Mouse (Mus musculus): ENCODE measurements around the gene 3110001I22Rik. TPM values are rescaled to one million over a fixed set of nuclear protein-coding genes. Genes with fewer than 3 reads are reported as not detected.
"Not testable (repeated sequence)": the region's sequence is repeated elsewhere in the genome, so short reads cannot be mapped to it uniquely, and the experiment has no call there.

The 3110001I22Rik gene
- polyA plus RNA-seq, 1 experiment from 2014 or later: 4.3 TPM

DNA sequence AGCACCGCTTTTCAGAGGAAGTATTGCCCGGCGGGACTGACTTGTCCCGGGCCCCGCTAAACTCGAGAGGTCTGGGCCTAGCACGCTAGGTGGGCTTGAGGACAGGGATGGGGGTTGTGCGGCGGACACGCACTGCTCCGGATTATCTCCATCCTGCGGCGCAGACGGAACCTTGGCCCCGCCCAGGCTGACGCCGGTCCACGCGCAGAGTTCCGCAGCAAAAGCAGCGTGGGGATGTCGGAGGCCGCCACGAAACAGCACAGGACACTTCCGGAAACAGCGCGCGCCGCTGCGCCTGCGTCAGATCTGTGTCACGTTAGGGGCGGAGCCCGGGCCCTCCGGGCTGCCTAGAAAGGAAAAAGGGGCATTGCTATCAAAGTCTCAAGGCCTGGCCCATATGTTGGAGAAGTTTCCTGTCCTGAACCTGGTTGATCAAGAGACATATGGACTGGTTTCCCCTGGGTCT is 3.8 kb upstream of the 3110001I22Rik start, which contains the start of gene Parn:
Gene Parn (minus strand): TSS at position 293 of the 466 bp plus-strand sequence.
- H3K9me3 ChIP-seq (ENCODE audit: control insufficient read depth, low read length): no peaks in the 10 kb centered on the region
- no peaks in the 10 kb centered on the region for H3K27me3 ChIP-seq (ENCODE audit: control insufficient read depth, insufficient read depth, low read depth, low read length)
- H3K4me2 ChIP-seq (ENCODE audit: low read depth, low read length): peak within 1 kb of the TSS; percentile 74
- under 1% methylated on average over 35 of the region's 35 CpGs for WGBS
- H3K4me1 ChIP-seq (replicated peaks; ENCODE audit: control insufficient read depth, insufficient read depth, low read length): peaks cover 3% of the 10 kb centered on the region
- H3K27ac ChIP-seq (ENCODE audit: low read length): peak within 1 kb of the TSS; percentile 73
- ATAC-seq (ENCODE audit: low read depth): peak; percentile 88
- 0 out of 2 replicates have a peak, but pooled peaks cover 5% of the 10 kb centered on the region for H3K36me3 ChIP-seq (ENCODE audit: control insufficient read depth, insufficient read depth, low read length)
- H3K9ac ChIP-seq (ENCODE audit: low read length): peak within 1 kb of the TSS; percentile 86
- peak within 1 kb of the TSS; percentile 83 for H3K4me3 ChIP-seq (ENCODE audit: low read length)

DNA sequence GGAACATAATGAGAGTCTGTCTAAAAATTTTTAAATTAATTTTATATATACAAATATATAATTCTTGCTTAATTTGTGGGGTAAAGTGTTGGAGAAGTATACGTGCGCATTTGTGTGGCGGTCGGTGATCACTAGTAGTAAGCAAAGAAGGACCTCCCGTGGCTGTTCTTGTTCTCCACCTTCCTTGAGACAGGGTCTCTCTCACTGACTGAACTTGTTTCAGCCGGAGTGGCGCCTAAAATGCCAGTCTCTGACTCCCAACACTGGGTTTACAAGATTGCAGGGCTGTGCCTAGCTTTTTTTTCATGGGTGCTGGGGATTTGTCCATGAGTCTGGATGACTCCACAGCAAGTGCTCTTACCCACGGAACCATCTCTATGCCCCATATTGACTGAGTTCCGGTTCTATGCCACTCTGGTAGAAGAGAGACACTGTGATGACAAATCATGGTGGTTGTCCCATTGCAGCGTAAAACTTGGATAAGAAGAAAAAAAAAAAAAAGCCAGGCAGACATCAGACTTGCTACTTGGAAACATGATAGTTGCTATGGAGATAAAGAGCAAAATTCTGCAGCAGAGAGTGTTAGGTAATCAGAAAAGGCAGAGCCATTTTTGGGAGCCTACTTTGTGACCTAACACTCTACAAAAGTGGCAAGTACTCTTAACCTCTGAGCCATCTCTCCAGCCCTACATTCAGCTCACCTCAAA is 3.2 kb upstream of the 3110001I22Rik start:
- Histone ChIP-seq H3K9me3 (ENCODE audit: control insufficient read depth, low read length) (no peaks in the 10 kb centered on the region), H3K36me3 (ENCODE audit: control insufficient read depth, insufficient read depth, low read length) (0 out of 2 replicates have a peak, but pooled peaks cover 3% of the 10 kb centered on the region), H3K9ac (ENCODE audit: low read length) (peak overlapping the region; percentile 86), H3K4me1 (replicated peaks; ENCODE audit: control insufficient read depth, insufficient read depth, low read length) (peaks cover 6% of the 10 kb centered on the region), H3K4me2 (ENCODE audit: low read depth, low read length) (peak overlapping the region; percentile 74), H3K27me3 (ENCODE audit: control insufficient read depth, insufficient read depth, low read depth, low read length) (no peaks in the 10 kb centered on the region), H3K4me3 (ENCODE audit: low read length) (peak overlapping the region; percentile 83), H3K27ac (ENCODE audit: low read length) (peak overlapping the region; percentile 61)
- WGBS: 69% methylated on average over 10 of the region's 10 CpGs
- ATAC-seq (ENCODE audit: low read depth): no peak

DNA sequence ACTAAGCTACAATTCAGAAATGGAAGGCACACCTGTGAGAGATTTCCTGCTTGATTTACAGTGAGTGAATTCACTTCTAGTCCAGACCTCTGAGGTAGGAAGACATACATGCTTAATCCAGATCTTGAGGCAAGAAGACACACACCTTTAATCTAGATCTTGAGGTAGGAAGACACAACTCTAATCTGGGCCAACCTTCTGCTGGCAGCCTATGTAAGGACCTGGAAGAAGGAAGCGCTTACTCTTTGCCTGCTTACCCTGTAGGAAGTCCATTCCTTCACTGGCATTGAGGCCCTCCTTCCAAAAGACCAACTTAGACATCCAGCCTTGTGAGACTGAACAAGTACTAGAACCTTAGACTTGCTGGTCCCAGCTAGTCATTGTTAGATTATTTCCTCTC is 2.4 kb upstream of the 3110001I22Rik start:
- no peaks in the 10 kb centered on the region for H3K9me3 ChIP-seq (ENCODE audit: control insufficient read depth, low read length)
- ATAC-seq (ENCODE audit: low read depth): no peak
- H3K4me3 ChIP-seq (ENCODE audit: low read length): no peak overlapping the region
- no peak overlapping the region for H3K9ac ChIP-seq (ENCODE audit: low read length)
- peaks cover 6% of the 10 kb centered on the region for H3K4me1 ChIP-seq (replicated peaks; ENCODE audit: control insufficient read depth, insufficient read depth, low read length)
- H3K27ac ChIP-seq (ENCODE audit: low read length): no peak overlapping the region
- no peaks in the 10 kb centered on the region for H3K27me3 ChIP-seq (ENCODE audit: control insufficient read depth, insufficient read depth, low read depth, low read length)
- WGBS: 91% methylated on average over 1 of the region's 1 CpGs
- 0 out of 2 replicates have a peak, but pooled peaks cover 2% of the 10 kb centered on the region for H3K36me3 ChIP-seq (ENCODE audit: control insufficient read depth, insufficient read depth, low read length)
- no peak overlapping the region for H3K4me2 ChIP-seq (ENCODE audit: low read depth, low read length)

DNA sequence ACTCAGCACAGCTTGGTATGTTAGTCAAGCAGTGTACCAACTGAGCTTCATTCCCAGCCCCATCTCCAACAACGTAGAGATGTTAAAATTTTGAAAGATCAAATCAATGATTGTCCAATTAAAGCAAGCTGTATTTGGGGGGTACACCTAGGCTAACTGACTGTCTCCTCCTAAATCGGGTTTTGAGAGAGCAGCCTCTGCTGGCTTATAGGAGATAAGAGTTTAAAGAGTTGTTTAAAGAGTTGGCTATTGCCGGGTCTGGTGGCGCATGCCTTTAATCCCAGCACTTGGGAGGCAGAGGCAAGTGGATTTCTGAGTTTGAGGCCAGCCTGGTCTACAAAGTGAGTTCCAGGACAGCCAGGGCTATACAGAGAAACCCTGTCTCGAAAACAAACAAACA is 833 bp upstream of the 3110001I22Rik start:
- not testable (repeated sequence) for H3K4me1 ChIP-seq (replicated peaks; ENCODE audit: control insufficient read depth, insufficient read depth, low read length); H3K9me3 ChIP-seq (ENCODE audit: control insufficient read depth, low read length); ATAC-seq (ENCODE audit: low read depth); H3K27me3 ChIP-seq (ENCODE audit: control insufficient read depth, insufficient read depth, low read depth, low read length); H3K27ac ChIP-seq (ENCODE audit: low read length); H3K36me3 ChIP-seq (ENCODE audit: control insufficient read depth, insufficient read depth, low read length); H3K9ac ChIP-seq (ENCODE audit: low read length)
- H3K4me3 ChIP-seq (ENCODE audit: low read length): peak overlapping the region; percentile 99; the same call in 1 of the 2 replicates
- H3K4me2 ChIP-seq (ENCODE audit: low read depth, low read length): peak overlapping the region; percentile 75
- WGBS: 58% methylated on average over 5 of the region's 5 CpGs

DNA sequence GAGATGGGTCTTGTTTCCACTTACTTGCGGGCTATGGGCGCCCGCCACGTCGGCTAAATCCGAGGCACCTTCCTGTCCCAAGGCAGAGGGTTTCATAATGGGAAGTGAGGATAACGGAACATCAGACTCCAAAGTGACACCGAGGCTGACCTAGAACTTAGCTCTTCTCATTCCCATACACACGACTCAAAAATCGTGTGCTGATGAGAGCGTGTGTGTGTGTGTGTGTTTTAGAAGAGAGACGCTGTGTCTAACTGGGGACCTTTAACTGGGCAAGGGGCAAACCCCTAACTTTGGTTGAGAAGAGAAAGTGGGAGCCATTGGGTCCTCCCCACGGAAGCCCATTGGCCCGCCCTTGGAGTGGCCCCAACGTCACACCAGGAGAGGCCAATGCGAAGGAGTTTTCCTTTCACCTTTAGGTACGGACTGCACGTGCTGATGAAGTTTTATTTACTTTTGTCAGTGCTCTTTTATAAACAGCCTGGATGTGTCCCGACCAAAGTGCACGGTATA is 713 bp downstream of the 3110001I22Rik start:
- H3K27ac ChIP-seq (ENCODE audit: low read length): peak overlapping the region; percentile 68
- peak; percentile 55 for ATAC-seq (ENCODE audit: low read depth)
- H3K27me3 ChIP-seq (ENCODE audit: control insufficient read depth, insufficient read depth, low read depth, low read length): no peaks in the 10 kb centered on the region
- H3K36me3 ChIP-seq (ENCODE audit: control insufficient read depth, insufficient read depth, low read length): peaks cover 6% of the 10 kb centered on the region; the same call in 1 of the 2 replicates
- peak overlapping the region; percentile 79 for H3K4me2 ChIP-seq (ENCODE audit: low read depth, low read length)
- H3K9ac ChIP-seq (ENCODE audit: low read length): peak overlapping the region; percentile 93
- peak overlapping the region; percentile 99 for H3K4me3 ChIP-seq (ENCODE audit: low read length)
- peaks cover 6% of the 10 kb centered on the region for H3K4me1 ChIP-seq (replicated peaks; ENCODE audit: control insufficient read depth, insufficient read depth, low read length)
- under 1% methylated on average over 20 of the region's 20 CpGs for WGBS
- H3K9me3 ChIP-seq (ENCODE audit: control insufficient read depth, low read length): no peaks in the 10 kb centered on the region

DNA sequence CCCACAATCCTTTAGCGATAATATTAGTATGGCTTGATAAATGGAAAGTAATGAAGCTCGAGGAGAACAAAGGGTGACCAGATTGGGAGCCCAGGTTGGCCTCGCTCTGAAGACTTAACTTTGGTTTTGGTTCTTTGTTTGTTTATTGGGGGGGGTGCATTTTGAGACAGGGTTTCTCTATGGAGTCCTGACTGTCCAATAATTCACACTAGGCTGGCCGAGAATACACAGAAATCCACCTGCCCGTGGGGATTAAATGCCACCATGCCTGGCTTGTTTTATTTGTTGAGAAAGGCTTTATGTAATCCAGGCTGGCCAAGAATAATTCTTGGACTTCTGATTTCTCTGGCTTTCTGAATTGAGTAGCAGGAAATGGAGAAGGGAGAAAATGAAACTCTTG is 1.4 kb downstream of the 3110001I22Rik start:
- Histone ChIP-seq H3K27ac (ENCODE audit: low read length) (no peak overlapping the region), H3K27me3 (ENCODE audit: control insufficient read depth, insufficient read depth, low read depth, low read length) (no peaks in the 10 kb centered on the region), H3K4me2 (ENCODE audit: low read depth, low read length) (peak overlapping the region; percentile 79), H3K4me3 (ENCODE audit: low read length) (peak overlapping the region; percentile 99; the same call in 1 of the 2 replicates), H3K9ac (ENCODE audit: low read length) (no peak overlapping the region), H3K36me3 (ENCODE audit: control insufficient read depth, insufficient read depth, low read length) (peaks cover 7% of the 10 kb centered on the region; the same call in 1 of the 2 replicates), H3K4me1 (replicated peaks; ENCODE audit: control insufficient read depth, insufficient read depth, low read length) (peaks cover 6% of the 10 kb centered on the region), H3K9me3 (ENCODE audit: control insufficient read depth, low read length) (no peaks in the 10 kb centered on the region)
- ATAC-seq (ENCODE audit: low read depth): no peak
- 73% methylated on average over 5 of the region's 5 CpGs for WGBS

DNA sequence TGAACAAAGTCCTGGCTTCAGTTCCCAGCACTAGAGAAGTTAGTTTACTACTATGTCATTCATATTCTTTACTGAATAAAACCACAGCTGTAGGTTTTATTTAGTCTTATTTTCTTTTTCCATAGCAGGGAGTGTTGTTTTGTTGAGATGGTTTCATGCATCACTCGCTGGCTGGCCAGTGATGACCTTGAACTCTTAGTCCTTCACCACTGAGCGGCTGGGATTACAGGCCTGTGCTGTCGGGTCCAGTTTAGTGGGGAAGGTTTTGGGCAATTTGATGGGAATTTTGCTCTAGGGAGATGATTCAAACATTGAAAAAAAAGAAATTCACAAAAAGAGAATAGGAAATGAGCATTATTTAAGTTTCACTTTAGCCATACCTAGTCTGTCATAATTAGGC is 2.8 kb downstream of the 3110001I22Rik start:
- no peak overlapping the region for H3K4me3 ChIP-seq (ENCODE audit: low read length)
- H3K27ac ChIP-seq (ENCODE audit: low read length): no peak overlapping the region
- H3K9ac ChIP-seq (ENCODE audit: low read length): no peak overlapping the region
- 86% methylated on average over 3 of the region's 3 CpGs for WGBS
- ATAC-seq (ENCODE audit: low read depth): no peak
- H3K9me3 ChIP-seq (ENCODE audit: control insufficient read depth, low read length): no peaks in the 10 kb centered on the region
- no peaks in the 10 kb centered on the region for H3K27me3 ChIP-seq (ENCODE audit: control insufficient read depth, insufficient read depth, low read depth, low read length)
- peaks cover 7% of the 10 kb centered on the region; the same call in 1 of the 2 replicates for H3K36me3 ChIP-seq (ENCODE audit: control insufficient read depth, insufficient read depth, low read length)
- H3K4me2 ChIP-seq (ENCODE audit: low read depth, low read length): no peak overlapping the region
- H3K4me1 ChIP-seq (replicated peaks; ENCODE audit: control insufficient read depth, insufficient read depth, low read length): peaks cover 6% of the 10 kb centered on the region

DNA sequence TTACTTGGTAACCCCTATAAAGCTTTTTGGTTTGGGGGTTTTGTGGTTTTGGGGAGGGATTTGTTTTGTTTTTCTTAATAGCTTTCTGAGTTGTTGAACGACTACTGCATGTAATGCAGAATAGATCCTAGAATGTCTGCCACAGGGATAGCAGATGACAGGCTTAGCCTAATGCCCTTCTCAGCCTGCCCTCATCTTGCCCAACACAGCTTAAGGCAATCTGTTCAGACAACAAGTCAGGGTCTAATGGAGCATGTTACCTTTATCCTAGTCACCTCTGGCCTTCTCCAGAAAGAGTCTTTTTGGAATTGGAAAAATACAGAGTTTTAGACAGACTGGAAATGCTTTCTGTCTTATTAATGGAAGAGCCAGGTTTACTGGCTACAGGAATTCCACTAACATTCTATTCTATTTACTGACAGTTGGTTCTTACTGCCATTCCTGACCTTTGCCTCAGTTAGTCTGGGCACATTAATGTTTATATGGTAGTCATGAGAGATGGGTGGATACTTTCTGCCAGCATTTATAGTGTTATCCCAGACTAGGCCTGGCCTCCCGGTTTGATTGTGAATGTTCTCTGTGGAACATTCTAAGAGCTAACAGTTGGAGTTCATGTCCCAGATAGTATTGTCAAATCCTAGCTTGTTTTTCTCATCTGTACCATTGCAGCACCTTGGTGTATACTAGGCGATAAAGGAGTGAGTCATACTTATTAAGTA is 7.0 kb downstream of the 3110001I22Rik start:
- Histone ChIP-seq H3K4me3 (ENCODE audit: low read length) (no peak overlapping the region), H3K4me2 (ENCODE audit: low read depth, low read length) (no peak overlapping the region), H3K27me3 (ENCODE audit: control insufficient read depth, insufficient read depth, low read depth, low read length) (no peaks in the 10 kb centered on the region), H3K27ac (ENCODE audit: low read length) (no peak overlapping the region), H3K36me3 (ENCODE audit: control insufficient read depth, insufficient read depth, low read length) (peaks cover 7% of the 10 kb centered on the region; the same call in 1 of the 2 replicates), H3K9ac (ENCODE audit: low read length) (no peak overlapping the region), H3K9me3 (ENCODE audit: control insufficient read depth, low read length) (no peaks in the 10 kb centered on the region), H3K4me1 (replicated peaks; ENCODE audit: control insufficient read depth, insufficient read depth, low read length) (no peaks in the 10 kb centered on the region)
- no peak for ATAC-seq (ENCODE audit: low read depth)
- WGBS: 83% methylated on average over 3 of the region's 3 CpGs

DNA sequence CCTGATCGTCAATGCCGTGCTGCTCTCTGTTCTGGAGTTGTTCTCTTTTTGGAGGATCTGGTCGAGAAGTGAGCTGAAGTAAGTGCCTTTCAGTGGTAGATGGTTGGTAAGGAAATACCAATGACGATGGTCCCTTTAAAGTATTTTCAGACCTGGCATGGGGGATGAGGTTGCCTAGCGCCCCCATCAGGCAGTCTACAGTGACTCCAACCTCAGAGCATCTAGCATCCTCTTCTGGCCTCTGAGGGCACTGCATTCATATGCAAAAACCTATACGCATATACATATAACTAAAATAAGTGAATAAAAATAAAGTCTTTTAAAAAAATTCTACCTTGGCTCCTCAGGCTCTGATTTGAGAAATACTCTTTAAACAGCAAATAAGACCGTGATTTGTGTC is 27.3 kb downstream of the 3110001I22Rik start:
- peaks cover 27% of the 10 kb centered on the region for H3K36me3 ChIP-seq (ENCODE audit: control insufficient read depth, insufficient read depth, low read length)
- no peak overlapping the region for H3K9ac ChIP-seq (ENCODE audit: low read length)
- H3K4me3 ChIP-seq (ENCODE audit: low read length): no peak overlapping the region
- H3K27me3 ChIP-seq (ENCODE audit: control insufficient read depth, insufficient read depth, low read depth, low read length): no peaks in the 10 kb centered on the region
- H3K4me2 ChIP-seq (ENCODE audit: low read depth, low read length): no peak overlapping the region
- no peaks in the 10 kb centered on the region for H3K4me1 ChIP-seq (replicated peaks; ENCODE audit: control insufficient read depth, insufficient read depth, low read length)
- ATAC-seq (ENCODE audit: low read depth): no peak
- 87% methylated on average over 7 of the region's 7 CpGs for WGBS
- no peaks in the 10 kb centered on the region for H3K9me3 ChIP-seq (ENCODE audit: control insufficient read depth, low read length)
- H3K27ac ChIP-seq (ENCODE audit: low read length): no peak overlapping the region

All from lung, embryonic 16.5 days (tissue).